Mouse (Mus musculus) testis, adult 2 months (tissue): ENCODE data around the gene Thoc7.

Experiments used
- CTCF ChIP-seq: fragments of 200-500 bp; IDR thresholded peaks from 2 replicates; pipeline ENCODE4 v1.5.1; 2012; ENCODE audit warnings: low read depth, mild to moderate bottlenecking, inconsistent platforms, low read length, moderate library complexity; ENCODE audit not compliant: control insufficient read depth, insufficient read depth, insufficient replicate concordance
- POLR2A ChIP-seq: fragments of 200-500 bp; IDR thresholded peaks from 2 replicates; pipeline ENCODE4 v1.6.1; 2012; ENCODE audit warnings: low read depth, mild to moderate bottlenecking, inconsistent platforms, low read length, moderate library complexity; ENCODE audit not compliant: control insufficient read depth

GRCm38 (mm10) chr14:13910148-13910547, 51.5 kb downstream of the Thoc7 start:
- no peak for TF ChIP-seq CTCF
- no peak for TF ChIP-seq POLR2A
